Mouse (Mus musculus) G1E (cell line): ENCODE measurements around the gene Ror2. TPM values are rescaled to one million over a fixed set of nuclear protein-coding genes. Genes with fewer than 3 reads are reported as not detected.

Experiments used
- ATAC-seq: 2 replicates; pipeline ENCODE4 v1.8.0; 2016; ENCODE audit warnings: mild to moderate bottlenecking; ENCODE audit not compliant: insufficient number of reproducible peaks, poor library complexity, low FRiP score, severe bottlenecking; ENCODE audit errors: extremely low read depth
- DNase-seq: peaks from one replicate; pipeline ENCODE4 v3.0.0; 2012; ENCODE audit warnings: low spot score
- H3K27me3 ChIP-seq: 2 replicates; pipeline ENCODE4 v1.6.1; 2012; ENCODE audit warnings: mild to moderate bottlenecking, low read length, inconsistent platforms; ENCODE audit not compliant: insufficient read depth
- H3K36me3 ChIP-seq: replicated peaks from 2 replicates; pipeline ENCODE3; 2012; ENCODE audit warnings: mild to moderate bottlenecking, inconsistent platforms
- H3K4me1 ChIP-seq: 2 replicates; pipeline ENCODE4 v1.6.1; 2012; ENCODE audit warnings: low read depth, low read length, inconsistent platforms, mixed read lengths; ENCODE audit not compliant: insufficient read depth
- H3K4me3 ChIP-seq: 2 replicates; pipeline ENCODE4 v1.5.1; 2012; ENCODE audit warnings: low read depth, mild to moderate bottlenecking, inconsistent platforms, low read length, moderate library complexity, mixed read lengths
- H3K9me3 ChIP-seq: replicated peaks from 2 replicates; pipeline ENCODE4 v1.6.1; 2012; ENCODE audit warnings: inconsistent platforms
- CTCF ChIP-seq: IDR thresholded peaks from 2 replicates; pipeline ENCODE4 v1.5.1; 2012; ENCODE audit warnings: low read depth, low read length, inconsistent platforms, mixed read lengths
- GATA1 ChIP-seq: IDR thresholded peaks from 2 replicates; pipeline ENCODE4 v1.6.1; 2012; ENCODE audit warnings: borderline replicate concordance, low read length, inconsistent platforms, mixed read lengths
- GATA2 ChIP-seq: IDR thresholded peaks from 2 replicates; pipeline ENCODE4 v1.6.1; 2012; ENCODE audit warnings: low read depth, low read length, inconsistent platforms, borderline replicate concordance
- POLR2AphosphoS5 ChIP-seq: IDR thresholded peaks from 2 replicates; pipeline ENCODE4 v1.6.1; 2012; ENCODE audit warnings: low read depth, low read length, inconsistent platforms; ENCODE audit not compliant: insufficient replicate concordance
- TAL1 ChIP-seq: conservative IDR thresholded peaks from 2 replicates; pipeline ENCODE4 v1.6.1; 2012; ENCODE audit warnings: low read depth, low read length, inconsistent platforms, mixed read lengths
- polyA plus RNA-seq: library from polyadenylated mRNA; stranded (reverse); fragments of >175 nt; gene quantifications from 2 replicates; pipeline ENCODE4 v1.2.3, GENCODE M21; 2012
- total RNA-seq, 2 experiments: library from RNA; stranded (forward) in 1 of 2; stranded (reverse) in 1 of 2; fragments of 200-1000 nt in 1 of 2; fragments of >200 nt in 1 of 2; fragmentation: Nextera tagmentation in 1 of 2; gene quantifications; 2 replicates each; pipeline ENCODE4 v1.2.3; 2014 to 2017

Ror2 gene
- total and polyA plus RNA-seq, 3 experiments = not detected

DNA sequence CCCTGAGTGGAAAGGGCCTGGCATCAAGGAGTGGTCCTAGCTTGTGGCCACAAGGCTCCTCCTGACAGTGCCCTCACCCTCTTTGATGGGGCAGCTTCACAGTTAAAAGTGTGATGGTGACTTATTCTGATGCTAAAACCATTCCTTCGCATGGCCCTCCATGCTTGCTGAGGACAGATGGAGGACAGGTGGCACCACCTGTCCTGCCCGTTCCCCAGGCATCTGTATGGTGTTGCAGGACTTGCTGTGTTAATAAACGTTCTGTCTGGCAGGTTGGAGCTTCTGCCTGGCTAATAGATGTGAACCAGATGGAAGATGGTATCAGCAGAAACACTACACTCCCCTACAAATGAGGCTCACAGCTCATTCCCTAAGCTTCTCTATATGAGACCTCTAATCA lies 140.4 kb downstream of the Ror2 start:
- Histone ChIP-seq H3K4me3 (no peak overlapping the region), H3K36me3 (no peaks in the 10 kb centered on the region), H3K9me3 (peaks cover 75% of the 10 kb centered on the region), H3K4me1 (no peaks in the 10 kb centered on the region), H3K27me3 (no peaks in the 10 kb centered on the region)
- DNase-seq = no peak
- ATAC-seq = no peak
- TF ChIP-seq GATA1 = no peak
- TF ChIP-seq GATA2 = no peak
- no peak for TF ChIP-seq TAL1
- no peak for TF ChIP-seq POLR2AphosphoS5
- no peak for TF ChIP-seq CTCF

DNA sequence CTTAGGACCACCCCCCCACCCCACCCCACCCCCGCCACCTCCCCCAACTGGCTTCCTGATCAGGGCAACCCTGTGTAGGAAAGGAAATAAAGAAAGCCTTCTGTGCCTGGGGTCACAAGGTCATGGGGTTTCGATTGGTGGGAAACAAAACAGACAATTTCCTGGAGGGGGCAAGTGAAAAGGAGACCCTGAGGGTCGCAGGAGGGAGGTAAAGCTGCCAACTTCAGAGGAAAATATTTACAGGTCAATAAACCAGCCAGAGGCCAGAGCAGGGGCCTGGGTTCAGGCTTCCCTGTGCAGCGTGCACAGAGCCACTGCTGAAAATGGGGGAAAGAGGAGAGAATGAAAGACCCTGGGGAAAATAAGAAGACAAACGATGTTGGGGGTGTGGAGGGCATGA lies 142.8 kb downstream of the Ror2 start:
- H3K4me3 ChIP-seq = no peak overlapping the region
- TF ChIP-seq GATA2 = no peak
- TF ChIP-seq CTCF = no peak
- no peak for TF ChIP-seq POLR2AphosphoS5
- ATAC-seq = no peak
- H3K36me3 ChIP-seq = no peaks in the 10 kb centered on the region
- H3K9me3 ChIP-seq = peaks cover 61% of the 10 kb centered on the region
- no peaks in the 10 kb centered on the region for H3K27me3 ChIP-seq
- DNase-seq = no peak
- H3K4me1 ChIP-seq = no peaks in the 10 kb centered on the region

DNA sequence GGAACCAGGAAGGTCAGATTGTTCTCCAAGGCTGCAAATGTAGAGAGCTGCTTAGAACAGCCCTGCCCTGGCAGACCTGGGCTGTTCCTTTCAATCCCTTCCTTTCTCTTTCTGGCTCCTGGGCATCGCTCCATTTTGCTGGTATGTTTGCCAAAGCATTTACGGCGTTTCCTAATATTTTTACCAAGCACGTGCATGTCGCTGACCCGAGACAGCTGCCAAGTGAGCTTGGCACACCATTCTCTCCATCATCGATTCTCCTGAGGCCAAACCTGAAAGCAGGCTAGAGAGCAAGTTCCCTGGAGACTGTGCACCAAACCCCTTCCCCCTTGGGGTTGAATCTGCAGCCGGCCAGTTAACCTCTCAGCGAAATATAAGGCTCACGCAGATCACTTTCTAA lies 143.7 kb downstream of the Ror2 start:
- Histone ChIP-seq H3K9me3 (peaks cover 53% of the 10 kb centered on the region), H3K4me1 (no peaks in the 10 kb centered on the region), H3K27me3 (no peaks in the 10 kb centered on the region), H3K4me3 (no peak overlapping the region), H3K36me3 (no peaks in the 10 kb centered on the region)
- ATAC-seq (no peak), DNase-seq (no peak)
- no peak for TF ChIP-seq TAL1
- no peak for TF ChIP-seq CTCF
- TF ChIP-seq POLR2AphosphoS5 = no peak
- TF ChIP-seq GATA2 = no peak
- TF ChIP-seq GATA1 = no peak

DNA sequence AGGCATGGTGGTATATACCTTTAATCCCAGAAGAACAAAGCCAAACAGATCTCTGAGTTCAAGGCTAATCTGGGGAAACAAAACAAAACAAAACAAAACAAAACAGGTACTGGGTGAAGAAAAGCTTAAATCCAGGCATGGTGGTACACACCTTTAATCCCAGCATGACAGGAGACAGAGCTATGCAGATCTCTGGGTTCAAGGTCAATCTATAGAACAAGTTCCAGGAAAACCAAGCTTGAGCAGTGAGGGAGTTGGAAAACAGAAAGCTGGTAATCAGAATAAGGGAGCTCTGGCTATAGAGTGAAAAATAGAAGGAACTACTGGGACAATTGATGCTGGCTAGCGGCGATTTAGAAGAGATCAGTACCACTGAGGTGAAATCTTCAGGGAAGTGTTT lies 145.6 kb downstream of the Ror2 start:
- Histone ChIP-seq H3K9me3 (peaks cover 38% of the 10 kb centered on the region), H3K36me3 (no peaks in the 10 kb centered on the region), H3K4me1 (no peaks in the 10 kb centered on the region), H3K27me3 (no peaks in the 10 kb centered on the region), H3K4me3 (no peak overlapping the region)
- no peak for ATAC-seq
- DNase-seq = no peak
- TF ChIP-seq TAL1 (no peak), GATA2 (no peak), GATA1 (no peak)

DNA sequence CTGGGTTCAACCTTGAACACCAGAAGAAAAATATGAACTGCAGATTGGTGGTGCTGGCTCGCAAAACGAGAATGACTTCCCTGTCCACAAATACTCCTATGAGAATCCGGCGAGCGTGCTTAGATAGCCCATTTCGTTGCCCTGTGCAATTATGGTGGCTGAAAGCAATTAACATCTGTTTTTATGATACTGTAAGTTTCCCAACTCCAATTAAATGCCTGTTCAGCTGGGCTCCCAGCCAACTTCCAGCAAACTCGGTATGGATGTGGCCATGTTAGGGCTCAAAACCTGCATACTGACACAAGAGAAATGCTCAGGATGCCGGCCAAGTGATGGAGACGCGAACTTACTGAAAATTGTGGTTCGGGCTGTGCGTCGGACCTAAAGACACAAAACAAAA lies 155.4 kb downstream of the Ror2 start:
- H3K4me1 ChIP-seq = no peaks in the 10 kb centered on the region
- H3K4me3 ChIP-seq = no peak overlapping the region
- no peaks in the 10 kb centered on the region for H3K36me3 ChIP-seq
- peaks cover 68% of the 10 kb centered on the region for H3K9me3 ChIP-seq
- H3K27me3 ChIP-seq = no peaks in the 10 kb centered on the region
- TF ChIP-seq TAL1 (no peak), POLR2AphosphoS5 (no peak), CTCF (no peak), GATA1 (no peak), GATA2 (no peak)
- no peak for ATAC-seq
- DNase-seq = no peak

DNA sequence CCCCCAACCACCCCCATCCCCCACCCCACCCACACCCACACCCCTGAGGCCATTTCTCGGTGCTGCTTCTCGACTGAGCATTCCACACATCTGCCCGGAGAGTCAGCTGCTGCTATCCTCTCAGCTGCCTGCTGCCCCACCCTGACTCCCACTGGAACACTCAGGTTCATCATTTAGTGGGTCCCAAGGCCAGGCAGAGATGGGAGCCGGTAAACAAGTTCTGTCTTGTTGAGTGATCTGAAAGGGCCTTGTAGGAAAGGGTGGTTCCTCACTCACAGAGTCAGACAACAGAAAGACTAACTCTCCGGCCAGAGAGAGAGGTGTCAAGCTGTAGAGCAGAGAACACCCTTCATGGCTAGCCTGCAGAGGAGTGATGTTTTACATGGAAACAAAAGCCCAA lies 155.9 kb downstream of the Ror2 start:
- ATAC-seq = no peak
- TF ChIP-seq POLR2AphosphoS5 = no peak
- TF ChIP-seq GATA2 = no peak
- TF ChIP-seq GATA1 = no peak
- TF ChIP-seq TAL1 = no peak
- no peak for TF ChIP-seq CTCF
- DNase-seq = no peak
- H3K36me3 ChIP-seq = no peaks in the 10 kb centered on the region
- H3K9me3 ChIP-seq = peaks cover 74% of the 10 kb centered on the region
- H3K27me3 ChIP-seq = no peaks in the 10 kb centered on the region
- H3K4me1 ChIP-seq = no peaks in the 10 kb centered on the region
- no peak overlapping the region for H3K4me3 ChIP-seq

DNA sequence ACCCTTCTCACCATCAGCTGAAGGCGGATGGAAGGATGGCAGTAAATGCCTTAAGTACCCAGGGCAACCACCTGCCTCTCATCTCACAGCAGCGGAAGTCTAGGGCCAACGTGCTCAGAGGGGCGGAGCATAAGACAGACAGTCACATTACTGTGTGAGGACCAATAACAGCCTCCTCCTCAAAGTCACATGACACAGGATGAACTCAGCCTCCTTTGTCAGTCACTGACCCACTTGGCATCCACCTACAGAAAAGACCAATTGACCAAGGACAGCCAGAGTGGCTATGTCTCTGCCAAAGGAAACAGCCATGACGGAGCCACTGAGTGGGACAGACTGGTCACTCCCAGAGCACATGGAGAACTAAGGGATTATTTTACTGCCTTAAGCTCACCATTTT lies 160.3 kb downstream of the Ror2 start:
- H3K36me3 ChIP-seq = no peaks in the 10 kb centered on the region
- H3K4me3 ChIP-seq = no peak overlapping the region
- peaks cover 69% of the 10 kb centered on the region for H3K9me3 ChIP-seq
- H3K4me1 ChIP-seq = no peaks in the 10 kb centered on the region
- ATAC-seq = no peak
- TF ChIP-seq GATA2 = no peak
- no peak for TF ChIP-seq TAL1
- TF ChIP-seq CTCF = no peak
- no peak for TF ChIP-seq POLR2AphosphoS5
- no peak for TF ChIP-seq GATA1
- DNase-seq = no peak
- no peaks in the 10 kb centered on the region for H3K27me3 ChIP-seq
